Mouse (Mus musculus) lung, adult 2 months (tissue): ENCODE data around the gene Plekhh3.

ENCODE experiments used
- CTCF ChIP-seq: fragments of 200-500 bp; IDR thresholded peaks from 2 replicates; pipeline ENCODE4 v1.5.1; 2011; ENCODE audit warnings: mild to moderate bottlenecking, low read length, control low read depth; ENCODE audit not compliant: insufficient read depth
- POLR2A ChIP-seq: fragments of 200-500 bp; IDR thresholded peaks from 2 replicates; pipeline ENCODE4 v1.6.1; 2011; ENCODE audit warnings: low read depth, mild to moderate bottlenecking, control low read depth, low read length, borderline replicate concordance; ENCODE audit errors: extremely low read depth

DNA sequence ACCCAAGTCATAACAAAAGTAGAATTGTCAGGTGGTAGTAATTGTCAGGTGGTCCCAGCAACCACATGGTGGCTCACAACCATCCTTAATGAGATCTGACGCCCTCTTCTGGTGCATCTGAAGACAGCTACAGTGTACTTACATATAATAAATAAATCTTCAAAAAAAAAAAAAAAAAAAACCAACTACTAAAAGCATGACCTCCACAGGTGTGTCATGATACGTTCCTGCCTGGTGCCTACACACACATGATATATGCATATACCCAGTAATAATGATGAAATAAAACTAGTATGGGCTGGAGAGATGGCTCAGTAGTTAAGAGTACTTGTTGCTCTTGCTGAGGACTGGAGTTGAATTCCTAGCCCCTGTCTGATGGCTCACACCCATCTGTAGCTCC, 20.1 kb downstream of the Plekhh3 start:
- TF ChIP-seq POLR2A = no peak
- TF ChIP-seq CTCF = no peak
